Mouse (Mus musculus) limb, embryonic 15.5 days (tissue): ENCODE data around the gene Acss1. TPM values are rescaled to one million over a fixed set of nuclear protein-coding genes. Genes with fewer than 3 reads are reported as not detected.

Experiments
- ATAC-seq: fragments of 200-750 bp; cut with Nextera tagmentation; 2 replicates; pipeline ENCODE4 v1.8.0; 2017; ENCODE audit warnings: low read depth, moderate TSS enrichment; ENCODE audit not compliant: insufficient number of reproducible peaks, low FRiP score, low TSS enrichment
- H3K27ac ChIP-seq: fragments of 300-500 bp; sonication (generic); 2 replicates; pipeline ENCODE4 v1.5.1; 2015; ENCODE audit warnings: moderate library complexity, mild to moderate bottlenecking, inconsistent platforms
- H3K27me3 ChIP-seq: fragments of 300-500 bp; sonication (generic); 2 replicates; pipeline ENCODE4 v1.6.1; 2015; ENCODE audit warnings: inconsistent platforms
- H3K36me3 ChIP-seq: fragments of 300-500 bp; sonication (generic); 2 replicates; pipeline ENCODE4 v1.6.1; 2015; ENCODE audit warnings: inconsistent platforms
- H3K4me1 ChIP-seq: fragments of 300-500 bp; sonication (generic); 2 replicates; pipeline ENCODE4 v1.6.1; 2015; ENCODE audit warnings: inconsistent platforms
- H3K4me2 ChIP-seq: fragments of 300-500 bp; sonication (generic); 2 replicates; pipeline ENCODE4 v1.6.1; 2015; ENCODE audit warnings: mild to moderate bottlenecking, inconsistent platforms
- H3K4me3 ChIP-seq: fragments of 300-500 bp; sonication (generic); 2 replicates; pipeline ENCODE4 v1.5.1; 2015; ENCODE audit warnings: mild to moderate bottlenecking, inconsistent platforms
- H3K9ac ChIP-seq: fragments of 300-500 bp; sonication (generic); 2 replicates; pipeline ENCODE4 v1.6.1; 2015; ENCODE audit warnings: inconsistent platforms
- H3K9me3 ChIP-seq: fragments of 300-500 bp; sonication (generic); 2 replicates; pipeline ENCODE4 v1.6.1; 2016; ENCODE audit warnings: inconsistent platforms
- WGBS: fragments of 180-500 bp; shearing (Covaris S2); methylation state at CpG from one replicate; pipeline ENCODE4 v1.1.7; 2015; 5-methylcytosine and 5-hydroxymethylcytosine counted together
- polyA plus RNA-seq: library from polyadenylated mRNA; unstranded; fragments of >200 nt; fragmentation: Nextera tagmentation; extraction: Ambion mirVana; gene quantifications from 2 replicates; pipeline ENCODE4 v1.2.1, GENCODE M21; 2015

Gene Acss1
- polyA plus RNA-seq, 1 experiment from 2014 or later: 6.1 TPM

GRCm38 (mm10) chr2:150589076-150589475 is 79.2 kb downstream of the Acss1 start:
- no peaks in the 10 kb centered on the region for H3K4me1 ChIP-seq
- H3K4me2 ChIP-seq: no peak overlapping the region
- no peak overlapping the region for H3K4me3 ChIP-seq
- H3K27ac ChIP-seq: no peak overlapping the region
- no peak for ATAC-seq
- no peaks in the 10 kb centered on the region for H3K27me3 ChIP-seq
- WGBS: 85% methylated on average over 11 of the region's 11 CpGs
- H3K36me3 ChIP-seq: peaks cover 69% of the 10 kb centered on the region
- no peak overlapping the region for H3K9ac ChIP-seq
- H3K9me3 ChIP-seq: no peaks in the 10 kb centered on the region

GRCm38 (mm10) chr2:150579628-150580027 is 88.7 kb downstream of the Acss1 start:
- no peak for ATAC-seq
- Histone ChIP-seq H3K36me3 (peaks cover 21% of the 10 kb centered on the region), H3K9ac (no peak overlapping the region), H3K4me3 (no peak overlapping the region), H3K27ac (no peak overlapping the region), H3K4me2 (no peak overlapping the region), H3K4me1 (no peaks in the 10 kb centered on the region), H3K9me3 (no peaks in the 10 kb centered on the region), H3K27me3 (no peaks in the 10 kb centered on the region)
- 69% methylated on average over 1 of the region's 1 CpGs for WGBS

DNA sequence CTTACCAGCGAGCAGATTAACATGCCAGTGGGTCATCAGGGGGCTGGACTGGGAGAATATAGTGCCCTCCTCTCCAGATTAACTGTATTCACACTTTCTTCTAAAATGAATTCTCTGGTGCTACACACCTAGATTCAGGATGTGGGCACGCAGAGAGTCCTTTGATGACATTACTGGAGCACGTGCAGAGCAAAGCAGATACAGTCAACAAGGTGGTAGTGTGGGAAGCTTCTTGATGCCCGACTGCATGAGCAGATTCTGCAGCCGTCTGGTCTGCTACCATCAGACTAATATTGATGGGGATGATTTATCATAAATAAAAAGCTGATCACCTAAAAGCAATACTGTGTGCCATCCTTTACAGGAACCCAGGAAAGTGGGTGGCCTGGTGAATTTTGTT is 89.7 kb downstream of the Acss1 start:
- no peak overlapping the region for H3K4me3 ChIP-seq
- 86% methylated on average over 5 of the region's 5 CpGs for WGBS
- H3K27me3 ChIP-seq: no peaks in the 10 kb centered on the region
- H3K27ac ChIP-seq: no peak overlapping the region
- no peak overlapping the region for H3K9ac ChIP-seq
- H3K36me3 ChIP-seq: peaks cover 11% of the 10 kb centered on the region
- no peak for ATAC-seq
- H3K4me1 ChIP-seq: no peaks in the 10 kb centered on the region
- no peak overlapping the region for H3K4me2 ChIP-seq
- no peaks in the 10 kb centered on the region for H3K9me3 ChIP-seq

- Histone ChIP-seq H3K27me3 (no peaks in the 10 kb centered on the region), H3K9me3 (no peaks in the 10 kb centered on the region), H3K27ac (no peak overlapping the region), H3K9ac (no peak overlapping the region), H3K4me1 (no peaks in the 10 kb centered on the region), H3K4me3 (no peak overlapping the region), H3K36me3 (0 out of 2 replicates have a peak, but pooled peaks cover 2% of the 10 kb centered on the region), H3K4me2 (no peak overlapping the region)
- 88% methylated on average over 1 of the region's 1 CpGs for WGBS
- ATAC-seq: no peak
Observed at GRCm38 (mm10) chr2:150576256-150576655, 92.0 kb downstream of the Acss1 start.

DNA sequence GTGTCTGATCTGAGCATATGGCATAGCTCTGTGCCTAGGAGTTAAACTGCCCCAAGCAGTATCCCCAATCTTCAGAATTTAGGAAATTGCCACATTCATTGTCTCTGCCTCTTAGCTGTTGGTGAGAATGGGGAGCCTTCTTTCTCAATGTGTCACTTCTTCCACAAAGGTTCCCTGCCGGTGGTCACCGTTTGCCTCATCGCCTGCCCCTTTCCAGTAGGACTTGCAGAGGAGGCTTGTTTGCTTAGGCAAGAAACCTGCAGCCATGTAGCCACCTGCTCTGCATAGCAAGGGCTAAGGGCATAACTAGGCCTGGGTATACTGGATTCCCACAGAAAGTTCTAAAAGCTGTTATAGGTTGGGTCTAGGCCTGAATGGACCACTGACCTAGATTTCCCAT is 95.8 kb downstream of the Acss1 start:
- WGBS: 87% methylated on average over 3 of the region's 3 CpGs
- 0 out of 2 replicates have a peak, but pooled peaks cover 2% of the 10 kb centered on the region for H3K36me3 ChIP-seq
- no peaks in the 10 kb centered on the region for H3K9me3 ChIP-seq
- H3K9ac ChIP-seq: no peak overlapping the region
- no peak overlapping the region for H3K4me2 ChIP-seq
- no peaks in the 10 kb centered on the region for H3K4me1 ChIP-seq
- H3K27ac ChIP-seq: no peak overlapping the region
- H3K4me3 ChIP-seq: no peak overlapping the region
- H3K27me3 ChIP-seq: no peaks in the 10 kb centered on the region
- no peak for ATAC-seq

DNA sequence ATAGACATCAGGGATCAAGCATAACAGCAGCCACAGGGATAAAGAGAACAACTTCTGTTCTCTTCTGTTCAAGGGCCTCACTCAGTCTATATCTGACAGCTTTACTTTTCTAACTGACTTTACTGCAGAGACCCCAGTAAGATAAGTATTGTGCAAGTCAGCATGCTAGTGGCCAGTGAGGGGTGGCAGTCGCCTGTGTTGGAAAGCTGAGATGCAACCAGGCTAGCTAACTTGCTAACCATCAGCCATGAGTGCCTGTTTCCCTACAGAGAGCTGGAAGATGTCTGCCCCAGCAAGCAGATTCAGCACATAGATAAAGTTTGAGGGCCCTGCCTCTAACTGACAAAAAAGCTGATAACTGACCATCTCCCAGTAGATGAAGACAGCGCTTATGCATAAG is 97.5 kb downstream of the Acss1 start:
- no peaks in the 10 kb centered on the region for H3K4me1 ChIP-seq
- no peaks in the 10 kb centered on the region for H3K27me3 ChIP-seq
- 73% methylated on average over 2 of the region's 2 CpGs for WGBS
- no peak overlapping the region for H3K27ac ChIP-seq
- H3K4me3 ChIP-seq: no peak overlapping the region
- no peak overlapping the region for H3K9ac ChIP-seq
- no peak for ATAC-seq
- no peaks in the 10 kb centered on the region for H3K36me3 ChIP-seq
- H3K9me3 ChIP-seq: no peaks in the 10 kb centered on the region
- no peak overlapping the region for H3K4me2 ChIP-seq

DNA sequence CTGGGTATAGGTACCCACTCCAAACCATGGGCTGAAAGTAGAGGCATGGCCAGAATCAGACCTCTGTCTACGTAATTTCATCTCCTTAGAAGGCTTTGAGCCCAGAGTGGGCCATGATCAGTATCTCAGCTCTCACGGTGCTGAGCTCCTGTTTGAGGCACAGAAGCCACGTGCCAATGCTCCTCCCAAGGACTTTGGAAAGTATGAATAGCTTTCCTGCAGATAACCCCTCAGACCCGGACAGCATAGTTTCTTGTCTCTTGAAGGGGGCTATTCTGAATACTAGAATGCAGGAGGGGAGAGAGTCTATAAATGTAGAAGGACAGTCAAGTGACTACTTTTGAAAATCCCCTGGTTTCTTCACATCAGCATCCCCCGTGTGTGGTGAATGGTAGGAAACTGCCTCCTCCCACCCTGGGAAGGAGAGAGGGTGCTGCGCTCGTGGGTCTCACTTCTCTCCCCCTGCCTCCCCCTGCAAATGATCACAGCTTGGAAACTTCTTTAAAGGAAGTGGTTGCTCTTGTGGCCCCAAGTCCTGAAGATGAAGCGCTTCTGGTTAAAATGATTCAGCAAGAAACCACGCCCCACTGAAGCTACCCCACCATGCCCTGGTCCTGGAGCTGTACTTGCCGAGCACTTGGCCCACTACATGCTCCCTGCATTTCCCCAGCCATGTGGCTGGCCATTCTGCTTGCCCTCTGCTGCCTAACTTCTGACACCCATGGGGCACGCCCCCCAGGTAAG is 98.3 kb downstream of the Acss1 start, which contains the start of gene Cst7:
TSS of gene Cst7 (plus strand) at position 569 of the 744 bp plus-strand sequence.
- Histone ChIP-seq H3K36me3 (no peaks in the 10 kb centered on the region), H3K4me1 (no peaks in the 10 kb centered on the region), H3K4me3 (no peak within 1 kb of the TSS), H3K9me3 (no peaks in the 10 kb centered on the region), H3K27ac (no peak within 1 kb of the TSS), H3K27me3 (no peaks in the 10 kb centered on the region), H3K4me2 (no peak within 1 kb of the TSS), H3K9ac (no peak within 1 kb of the TSS)
- WGBS: 72% methylated on average over 11 of the region's 11 CpGs
- ATAC-seq: no peak

Other genes starting within 250 kb of the Acss1 start
- 7.0 and 7.8 TPM in 2 replicates for gene Zfp442, start 217.0 kb downstream of the Acss1 start, polyA plus RNA-seq
- gene Zfp345, start 183.4 kb downstream of the Acss1 start, polyA plus RNA-seq: 0.09 TPM in 1 of 2 replicates, not detected in the other
- gene Cst7, start 98.1 kb downstream of the Acss1 start, polyA plus RNA-seq: 3.6 and 4.3 TPM in 2 replicates
- 33.1 and 36.8 TPM in 2 replicates for gene Apmap, start 59.9 kb downstream of the Acss1 start, polyA plus RNA-seq
- not detected in 2 replicates for gene Vsx1, start 20.9 kb upstream of the Acss1 start, polyA plus RNA-seq
- 26.2 and 26.6 TPM in 2 replicates for gene Entpd6, start 80.5 kb upstream of the Acss1 start, polyA plus RNA-seq
- gene Pygb, start 118.2 kb upstream of the Acss1 start, polyA plus RNA-seq: 92.8 and 102 TPM in 2 replicates
- 75.3 and 78.8 TPM in 2 replicates for gene Abhd12, start 236.2 kb upstream of the Acss1 start, polyA plus RNA-seq
- 28.9 and 29.1 TPM in 2 replicates for gene Gins1, start 236.9 kb upstream of the Acss1 start, polyA plus RNA-seq